ENCODE assay signal across 9 mouse cellular contexts in the genomic region with DNA sequence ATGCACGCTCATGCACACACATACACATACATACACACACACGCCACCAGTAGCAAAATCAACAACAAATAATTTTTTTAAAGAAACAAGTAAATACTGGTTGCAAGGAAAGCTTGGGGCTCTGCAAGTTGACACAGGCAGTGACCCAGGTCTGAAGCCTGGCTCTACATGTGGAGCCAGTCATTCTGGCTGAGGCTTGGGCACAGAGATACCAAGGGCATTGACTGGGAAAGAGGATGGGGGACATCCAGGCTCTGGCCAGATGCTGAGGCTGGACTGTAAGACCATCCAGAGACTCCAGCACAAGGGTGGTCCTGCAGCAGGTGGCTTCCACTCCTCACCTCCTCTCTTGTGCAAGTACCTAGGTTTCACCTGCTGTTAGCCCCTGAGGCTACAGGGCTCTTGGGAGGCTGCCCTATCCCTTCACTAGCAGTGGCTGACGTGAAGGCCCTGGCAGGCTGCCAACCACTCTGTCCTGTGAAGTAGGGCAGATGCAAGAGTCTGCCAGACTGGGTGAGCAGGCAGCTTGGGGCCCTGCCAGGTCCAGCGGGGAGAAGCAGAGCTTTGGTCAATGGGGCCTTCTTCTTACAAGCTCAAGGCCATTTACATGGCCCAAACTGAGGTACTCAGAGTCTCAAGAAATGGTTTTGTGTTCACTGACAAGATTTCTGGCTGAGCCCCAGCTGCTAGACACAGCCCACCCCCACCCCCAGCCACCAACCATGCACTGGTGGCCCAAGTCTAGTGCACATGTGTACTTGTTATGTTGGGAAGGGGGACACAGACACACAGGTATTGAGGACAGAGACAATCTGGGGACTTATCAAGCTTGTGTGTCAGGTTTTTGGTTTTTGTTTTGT. TPM values are rescaled to one million over a fixed set of nuclear protein-coding genes. Genes with fewer than 3 reads are reported as not detected.
DNase-seq lines count a peak whose midpoint lies in the region; ATAC-seq and TF ChIP-seq lines count a peak whose summit lies in the region.
"Had no signal": no experiment of that assay in that cellular context is flagged by ENCODE, and none has a peak within 500 bp of the region (broad histone marks: within the 10 kb centered on the region; RNA-seq: fewer than 3 reads in every experiment).

No protein-coding gene starts in this region.

- H3K4me3 ChIP-seq in liver, embryonic 12.5 days, result no peak overlapping the region
- no peak overlapping the region for H3K4me3 ChIP-seq in heart, embryonic 10.5 days
- no peak overlapping the region for H3K4me3 ChIP-seq in kidney, embryonic 15.5 days (replicated peaks)
- H3K4me3 ChIP-seq in limb, embryonic 14.5 days (replicated peaks; ENCODE audit: low read length), result no peak overlapping the region
- H3K4me3 ChIP-seq in olfactory bulb, adult 2 months (ENCODE audit: insufficient read depth, low read depth, low read length), result no peak overlapping the region
- H3K4me3 ChIP-seq: myocyte had no signal

- DNase-seq in liver, result peak; percentile 69
- peak; percentile 59 for DNase-seq in fibroblast of lung, adult 2 months (ENCODE audit: low read depth)
- peak; percentile 87 for DNase-seq in heart, embryonic 10.5 days (ENCODE audit: low spot score)
- peak; percentile 87 for DNase-seq in limb, embryonic 14.5 days (ENCODE audit: low spot score)
- DNase-seq in thymus, postnatal 36 days, result peak; percentile 31 to 43

- H3K36me3 ChIP-seq in liver, embryonic 12.5 days, result no peaks in the 10 kb centered on the region
- H3K36me3 ChIP-seq in heart, embryonic 10.5 days, result peaks cover under 1% of the 10 kb centered on the region; the same call in 1 of the 2 replicates
- no peaks in the 10 kb centered on the region for H3K36me3 ChIP-seq in kidney, embryonic 15.5 days
- no peaks in the 10 kb centered on the region for H3K36me3 ChIP-seq in limb, embryonic 14.5 days (ENCODE audit: control insufficient read depth, insufficient read depth, low read length)

- 58% methylated on average over 4 of the region's 4 CpGs for WGBS in liver, embryonic 12.5 days (ENCODE audit: insufficient replicate concordance)
- WGBS in heart, embryonic 10.5 days, result 56% methylated on average over 4 of the region's 4 CpGs
- WGBS in kidney, embryonic 15.5 days, result 51% methylated on average over 4 of the region's 4 CpGs
- WGBS in limb, embryonic 14.5 days, result 39% methylated on average over 4 of the region's 4 CpGs
- WGBS in olfactory bulb, adult 2 months, result 61% methylated on average over 4 of the region's 4 CpGs

- H3K9ac ChIP-seq in liver, embryonic 12.5 days, result no peak overlapping the region
- no peak overlapping the region for H3K9ac ChIP-seq in kidney, embryonic 15.5 days
- 0 out of 2 replicates have a peak overlapping the region, but pooled peaks have one; percentile 7 for H3K9ac ChIP-seq in limb, embryonic 14.5 days (ENCODE audit: low read depth, low read length, severe bottlenecking)

- no peak overlapping the region for H3K27ac ChIP-seq in liver, embryonic 12.5 days
- H3K27ac ChIP-seq in heart, embryonic 10.5 days, result peak overlapping the region; percentile 63; the same call in 1 of the 2 replicates
- peak overlapping the region; percentile 77 for H3K27ac ChIP-seq in kidney, embryonic 15.5 days
- peak overlapping the region; percentile 63 for H3K27ac ChIP-seq in limb, embryonic 14.5 days (replicated peaks; ENCODE audit: low read depth, low read length)
- H3K27ac ChIP-seq in olfactory bulb, adult 2 months (ENCODE audit: insufficient read depth, low read depth, low read length), result peak overlapping the region; percentile 67

- no peaks in the 10 kb centered on the region for H3K27me3 ChIP-seq in liver, embryonic 12.5 days (replicated peaks)
- no peaks in the 10 kb centered on the region for H3K27me3 ChIP-seq in heart, embryonic 10.5 days (ENCODE audit: insufficient read depth, poor library complexity, severe bottlenecking)
- no peaks in the 10 kb centered on the region for H3K27me3 ChIP-seq in kidney, embryonic 15.5 days
- H3K27me3 ChIP-seq in limb, embryonic 14.5 days (ENCODE audit: control insufficient read depth, insufficient read depth, low read length), result no peaks in the 10 kb centered on the region

- no peak; the same call in 1 of the 2 replicates for ATAC-seq in liver, embryonic 12.5 days
- ATAC-seq in kidney, embryonic 15.5 days (replicated peaks; ENCODE audit: low FRiP score), result peak; percentile 84
- ATAC-seq in limb, embryonic 14.5 days (ENCODE audit: low FRiP score, low read depth), result peak; percentile 71; the same call in 1 of the 2 replicates

- H3K9me3 ChIP-seq in liver, embryonic 12.5 days (replicated peaks), result no peaks in the 10 kb centered on the region
- no peaks in the 10 kb centered on the region for H3K9me3 ChIP-seq in heart, embryonic 10.5 days
- H3K9me3 ChIP-seq in kidney, embryonic 15.5 days (replicated peaks), result no peaks in the 10 kb centered on the region
- H3K9me3 ChIP-seq in limb, embryonic 14.5 days (ENCODE audit: control insufficient read depth, low read length), result no peaks in the 10 kb centered on the region

- no peaks in the 10 kb centered on the region; the same call in 1 of the 2 replicates for H3K4me1 ChIP-seq in liver, embryonic 12.5 days
- peaks cover 37% of the 10 kb centered on the region for H3K4me1 ChIP-seq in heart, embryonic 10.5 days
- H3K4me1 ChIP-seq in kidney, embryonic 15.5 days, result peaks cover 39% of the 10 kb centered on the region
- H3K4me1 ChIP-seq in limb, embryonic 14.5 days (ENCODE audit: control insufficient read depth, insufficient read depth, low read length), result peaks cover 18% of the 10 kb centered on the region
- H3K4me1 ChIP-seq in olfactory bulb, adult 2 months (ENCODE audit: control insufficient read depth, insufficient read depth, low read length), result peaks cover 29% of the 10 kb centered on the region

- H3K4me2 ChIP-seq in liver, embryonic 12.5 days, result no peak overlapping the region
- no peak overlapping the region for H3K4me2 ChIP-seq in kidney, embryonic 15.5 days
- H3K4me2 ChIP-seq in limb, embryonic 14.5 days (replicated peaks; ENCODE audit: low read depth, low read length, severe bottlenecking), result no peak overlapping the region

- TF ChIP-seq POLR2A in limb, embryonic 14.5 days (IDR thresholded peaks at IDR 0.05; ENCODE audit: borderline replicate concordance, extremely low read depth, insufficient read depth, insufficient read length), result no peak
- no peak for TF ChIP-seq POLR2A in olfactory bulb, adult 2 months (IDR thresholded peaks at IDR 0.05; ENCODE audit: insufficient read depth, low read depth, low read length)

- TF ChIP-seq CTCF in olfactory bulb, adult 2 months (IDR thresholded peaks at IDR 0.05; ENCODE audit: insufficient read depth, low read depth, low read length), result no peak

RNA-seq across cellular contexts. Expression of a gene that starts 46.9 kb away (rescaled TPM):
- polyA plus RNA-seq in liver, embryonic 12.5 days (2016; fragmentation: Nextera tagmentation; extraction: Ambion mirVana), result not detected in 2 replicates
- polyA plus RNA-seq in heart, embryonic 10.5 days (2016; fragmentation: Nextera tagmentation; extraction: Ambion mirVana), result not detected in 2 replicates
- not detected in 2 replicates for polyA plus RNA-seq in kidney, embryonic 15.5 days (2015; fragmentation: Nextera tagmentation; extraction: Ambion mirVana)
- not detected in 2 replicates for polyA plus RNA-seq in limb, embryonic 14.5 days (2012; rRNA removed)
- polyA plus RNA-seq in limb, embryonic 14.5 days (2014; fragmentation: Nextera tagmentation; extraction: Ambion mirVana), result not detected in 2 replicates
- not detected in 2 replicates for polyA plus RNA-seq in olfactory bulb, adult 2 months (2012; ENCODE audit: insufficient read depth, insufficient read length, low replicate concordance, missing spikeins)
- polyA plus RNA-seq: myocyte had no signal

RNA-seq across cellular contexts. Expression of a gene that starts 56.4 kb away (rescaled TPM):
- polyA plus RNA-seq in liver, embryonic 12.5 days (2016; fragmentation: Nextera tagmentation; extraction: Ambion mirVana), result not detected in 2 replicates
- not detected in 2 replicates for polyA plus RNA-seq in heart, embryonic 10.5 days (2016; fragmentation: Nextera tagmentation; extraction: Ambion mirVana)
- polyA plus RNA-seq in kidney, embryonic 15.5 days (2015; fragmentation: Nextera tagmentation; extraction: Ambion mirVana), result not detected in 2 replicates
- not detected in 2 replicates for polyA plus RNA-seq in limb, embryonic 14.5 days (2012; rRNA removed)
- not detected in 2 replicates for polyA plus RNA-seq in limb, embryonic 14.5 days (2014; fragmentation: Nextera tagmentation; extraction: Ambion mirVana)
- not detected in 2 replicates for polyA plus RNA-seq in olfactory bulb, adult 2 months (2012; ENCODE audit: insufficient read depth, insufficient read length, low replicate concordance, missing spikeins)
- polyA plus RNA-seq: myocyte had no signal

Comparison
In these comparisons a context has a peak if more than half of its experiments do, and no peak if none do; other contexts are left out.
1. DNase-seq: peak in every context shown above with its lines; median percentile 87 in heart, embryonic 10.5 days; 87 in limb, embryonic 14.5 days; 69 in liver; 59 in fibroblast of lung, adult 2 months; 37 in thymus, postnatal 36 days.